Mouse (Mus musculus) heart, embryonic 10.5 days (tissue): ENCODE data around the gene Spns2. TPM values are rescaled to one million over a fixed set of nuclear protein-coding genes. Genes with fewer than 3 reads are reported as not detected.

ENCODE experiments used
- DNase-seq: peaks from one replicate; pipeline ENCODE4 v3.0.0-alpha.2; 2017; ENCODE audit warnings: low spot score
- H3K27ac ChIP-seq: fragments of 300-500 bp; sonication (generic); 2 replicates; pipeline ENCODE4 v1.5.1; 2016; ENCODE audit warnings: mild to moderate bottlenecking
- H3K27me3 ChIP-seq: fragments of 300-500 bp; sonication (generic); 2 replicates; pipeline ENCODE4 v1.6.1; 2016; ENCODE audit warnings: mild to moderate bottlenecking; ENCODE audit not compliant: poor library complexity, insufficient read depth, severe bottlenecking
- H3K36me3 ChIP-seq: fragments of 300-500 bp; sonication (generic); 2 replicates; pipeline ENCODE4 v1.6.1; 2016; ENCODE audit warnings: mild to moderate bottlenecking, moderate library complexity
- H3K4me1 ChIP-seq: fragments of 300-500 bp; sonication (generic); 2 replicates; pipeline ENCODE4 v1.6.1; 2016; ENCODE audit warnings: mild to moderate bottlenecking
- H3K4me3 ChIP-seq: fragments of 300-500 bp; sonication (generic); 2 replicates; pipeline ENCODE4 v1.5.1; 2016; ENCODE audit warnings: mild to moderate bottlenecking, moderate library complexity
- H3K9me3 ChIP-seq: fragments of 300-500 bp; sonication (generic); 2 replicates; pipeline ENCODE4 v1.6.1; 2016; ENCODE audit warnings: mild to moderate bottlenecking, moderate library complexity
- WGBS: fragments of 180-500 bp; shearing (Covaris S2); methylation state at CpG from one replicate; pipeline ENCODE4 v1.1.7; 2016; 5-methylcytosine and 5-hydroxymethylcytosine counted together
- polyA plus RNA-seq: library from polyadenylated mRNA; unstranded; fragments of >200 nt; fragmentation: Nextera tagmentation; extraction: Ambion mirVana; gene quantifications from 2 replicates; pipeline ENCODE4 v1.2.1, GENCODE M21; 2016

Gene Spns2
- polyA plus RNA-seq, 1 experiment from 2014 or later, result 7.1 TPM

GRCm38 (mm10) chr11:72421518-72422278 is 68.0 kb downstream of the Spns2 start:
- no peaks in the 10 kb centered on the region for H3K27me3 ChIP-seq
- H3K4me3 ChIP-seq, result no peak overlapping the region
- DNase-seq, result no peak
- H3K36me3 ChIP-seq, result no peaks in the 10 kb centered on the region
- H3K4me1 ChIP-seq, result peaks cover 19% of the 10 kb centered on the region
- H3K9me3 ChIP-seq, result no peaks in the 10 kb centered on the region
- no peak overlapping the region for H3K27ac ChIP-seq
- WGBS, result 85% methylated on average over 11 of the region's 11 CpGs

DNA sequence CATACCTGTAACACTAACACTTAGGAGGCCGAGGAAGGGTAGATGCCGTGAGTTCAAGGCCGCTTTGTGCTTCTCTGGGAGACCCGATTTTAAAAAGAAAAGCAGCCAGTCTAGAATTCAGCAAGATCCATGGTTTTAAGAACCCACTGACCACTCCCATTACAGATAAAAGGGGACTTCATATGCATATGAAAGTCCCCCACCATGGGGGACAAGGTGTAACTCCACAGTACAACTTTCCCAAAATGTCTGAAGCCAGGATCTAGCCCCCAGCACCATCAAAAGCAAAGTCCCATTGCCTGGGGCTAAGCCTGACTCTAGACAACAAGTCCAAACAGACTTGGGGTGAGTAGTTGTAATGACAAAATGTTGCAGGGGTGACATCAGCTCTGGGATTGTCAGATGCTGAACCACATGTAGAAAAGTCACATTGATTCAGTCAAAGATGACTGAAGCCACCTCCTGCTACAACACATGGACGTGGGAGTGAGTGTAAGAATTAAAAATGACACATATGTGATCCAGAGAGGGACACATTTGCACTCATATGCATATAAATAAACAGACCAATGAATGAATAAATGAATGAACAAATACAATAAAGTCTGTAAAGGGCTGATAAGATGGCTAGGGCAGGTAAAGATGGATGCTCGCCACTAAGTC is 69.1 kb downstream of the Spns2 start:
- no peaks in the 10 kb centered on the region for H3K36me3 ChIP-seq
- no peak overlapping the region for H3K27ac ChIP-seq
- no peaks in the 10 kb centered on the region for H3K9me3 ChIP-seq
- 83% methylated on average over 6 of the region's 6 CpGs for WGBS
- no peak for DNase-seq
- no peak overlapping the region for H3K4me3 ChIP-seq
- peaks cover 30% of the 10 kb centered on the region for H3K4me1 ChIP-seq
- H3K27me3 ChIP-seq, result no peaks in the 10 kb centered on the region

GRCm38 (mm10) chr11:72419006-72419405 is 70.7 kb downstream of the Spns2 start:
- peak overlapping the region; percentile 93; the same call in 1 of the 2 replicates for H3K27ac ChIP-seq
- DNase-seq, result no peak
- no peaks in the 10 kb centered on the region for H3K36me3 ChIP-seq

DNA sequence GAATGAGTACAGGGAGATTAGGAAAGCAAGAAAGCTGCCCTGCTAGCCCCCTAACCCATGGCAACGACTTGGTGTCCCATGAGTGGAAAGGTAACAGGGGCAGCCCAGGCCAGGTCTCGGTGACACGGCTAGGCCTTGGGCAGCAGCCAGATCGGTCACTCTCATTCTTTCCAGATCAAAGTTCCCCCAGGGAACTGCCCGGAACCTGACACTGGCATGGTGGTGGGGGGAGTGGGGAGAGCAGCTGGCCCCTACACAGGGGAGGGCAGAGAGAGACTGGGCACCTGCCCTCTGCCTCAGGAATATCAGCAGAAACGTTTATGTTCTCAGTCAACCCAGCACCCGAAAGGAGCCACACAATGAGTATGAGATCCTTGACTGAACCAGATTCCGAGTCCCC is 71.5 kb downstream of the Spns2 start:
- H3K9me3 ChIP-seq, result no peaks in the 10 kb centered on the region
- peaks cover 54% of the 10 kb centered on the region for H3K4me1 ChIP-seq
- no peaks in the 10 kb centered on the region for H3K27me3 ChIP-seq
- no peak overlapping the region for H3K4me3 ChIP-seq
- DNase-seq, result no peak
- 37% methylated on average over 8 of the region's 8 CpGs for WGBS
- H3K27ac ChIP-seq, result peak overlapping the region; percentile 93
- no peaks in the 10 kb centered on the region for H3K36me3 ChIP-seq

More at GRCm38 (mm10) chr11:72419006-72419405, 70.7 kb downstream of the Spns2 start:
- Histone ChIP-seq H3K9me3 (no peaks in the 10 kb centered on the region), H3K4me3 (no peak overlapping the region), H3K4me1 (peaks cover 46% of the 10 kb centered on the region), H3K27me3 (no peaks in the 10 kb centered on the region)
- 88% methylated on average over 6 of the region's 6 CpGs for WGBS

GRCm38 (mm10) chr11:72417376-72417775 is 72.3 kb downstream of the Spns2 start:
- Histone ChIP-seq H3K4me1 (peaks cover 62% of the 10 kb centered on the region), H3K27ac (peak overlapping the region; percentile 93), H3K36me3 (no peaks in the 10 kb centered on the region), H3K27me3 (no peaks in the 10 kb centered on the region), H3K4me3 (peak overlapping the region; percentile 5; the same call in 1 of the 2 replicates), H3K9me3 (no peaks in the 10 kb centered on the region)
- 8% methylated on average over 4 of the region's 4 CpGs for WGBS
- DNase-seq, result no peak

DNA sequence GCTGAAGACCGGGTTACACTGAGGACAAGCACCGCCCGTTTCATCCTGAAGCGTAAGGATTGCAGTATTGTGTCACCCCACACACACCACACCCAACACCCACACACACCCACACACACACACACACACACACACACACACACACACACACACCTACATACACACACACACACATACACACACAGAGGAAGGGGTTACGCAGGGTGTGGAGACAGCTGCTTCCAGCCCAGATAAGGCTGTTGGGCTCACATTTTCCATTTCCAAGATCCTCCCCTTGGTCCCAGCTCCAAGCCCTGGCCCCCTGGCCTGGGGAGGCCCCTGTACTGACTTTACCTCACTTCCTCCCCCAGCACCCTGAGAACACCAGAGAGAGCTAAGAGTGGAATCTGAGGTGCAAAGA is 73.0 kb downstream of the Spns2 start:
- H3K9me3 ChIP-seq, result no peaks in the 10 kb centered on the region

DNA sequence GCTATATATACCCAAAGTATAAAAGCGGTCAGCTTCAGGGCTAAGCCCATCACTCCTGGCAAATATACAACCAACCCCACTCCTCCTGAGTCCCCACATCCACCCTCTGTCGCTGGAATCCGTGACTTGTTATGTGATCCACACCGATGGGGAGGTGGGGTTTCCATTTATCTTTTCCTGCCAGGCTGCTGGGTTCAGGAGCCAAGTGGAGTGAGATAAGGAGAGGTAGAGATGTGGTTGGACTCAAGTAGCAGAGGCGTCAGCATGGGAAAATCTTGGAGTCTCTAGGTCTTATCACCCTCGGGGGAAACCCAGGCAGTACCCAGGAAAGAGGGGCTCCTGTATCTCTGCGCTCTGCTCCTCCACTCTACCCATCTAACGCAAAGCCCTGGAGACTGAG is 74.5 kb downstream of the Spns2 start:
- H3K4me1 ChIP-seq, result peaks cover 82% of the 10 kb centered on the region
- H3K27ac ChIP-seq, result peak overlapping the region; percentile 93

More for the DNA sequence above, 73.0 kb downstream of the Spns2 start:
- H3K27ac ChIP-seq, result peak overlapping the region; percentile 93
- H3K4me1 ChIP-seq, result peaks cover 69% of the 10 kb centered on the region
- WGBS, result 29% methylated on average over 5 of the region's 5 CpGs
- DNase-seq, result no peak
- no peaks in the 10 kb centered on the region for H3K36me3 ChIP-seq
- H3K4me3 ChIP-seq, result no peak overlapping the region
- no peaks in the 10 kb centered on the region for H3K27me3 ChIP-seq

GRCm38 (mm10) chr11:72413601-72414190 is 76.0 kb downstream of the Spns2 start:
- no peak overlapping the region for H3K4me3 ChIP-seq
- peaks cover 97% of the 10 kb centered on the region for H3K4me1 ChIP-seq
- no peaks in the 10 kb centered on the region for H3K9me3 ChIP-seq
- peak overlapping the region; percentile 93 for H3K27ac ChIP-seq
- WGBS, result 59% methylated on average over 5 of the region's 5 CpGs
- H3K36me3 ChIP-seq, result no peaks in the 10 kb centered on the region
- H3K27me3 ChIP-seq, result no peaks in the 10 kb centered on the region
- DNase-seq, result no peak

More for the DNA sequence above, 74.5 kb downstream of the Spns2 start:
- Histone ChIP-seq H3K36me3 (no peaks in the 10 kb centered on the region), H3K4me3 (0 out of 2 replicates have a peak overlapping the region, but pooled peaks have one; percentile 9), H3K9me3 (no peaks in the 10 kb centered on the region), H3K27me3 (no peaks in the 10 kb centered on the region)
- peak; percentile 88 for DNase-seq
- 15% methylated on average over 8 of the region's 8 CpGs for WGBS

DNA sequence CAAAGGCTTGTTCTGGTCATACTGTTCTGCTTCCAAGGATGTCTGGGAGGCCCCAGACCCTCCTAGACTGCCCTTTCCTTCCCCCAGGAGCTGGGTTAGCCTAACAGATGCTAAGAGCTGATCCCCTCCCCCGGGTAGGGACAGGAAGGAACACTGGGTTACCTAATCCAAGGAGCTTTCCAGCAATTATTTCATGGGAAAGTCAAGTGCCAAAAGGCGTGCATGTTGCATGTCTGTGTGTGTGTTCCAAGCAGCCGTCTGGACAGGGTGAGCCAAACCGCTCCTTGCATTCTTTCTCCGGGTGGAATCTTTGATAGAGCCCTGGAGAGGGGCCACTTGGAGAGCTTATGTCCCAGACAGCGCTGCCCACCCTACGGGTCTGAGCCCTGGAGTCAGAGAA is 76.7 kb downstream of the Spns2 start:
- Histone ChIP-seq H3K27me3 (no peaks in the 10 kb centered on the region), H3K4me3 (no peak overlapping the region), H3K27ac (peak overlapping the region; percentile 93), H3K4me1 (peaks cover 98% of the 10 kb centered on the region), H3K36me3 (no peaks in the 10 kb centered on the region), H3K9me3 (no peaks in the 10 kb centered on the region)
- no peak for DNase-seq
- 45% methylated on average over 7 of the region's 7 CpGs for WGBS

- H3K4me1 ChIP-seq, result peaks cover 95% of the 10 kb centered on the region
- WGBS, result 30% methylated on average over 9 of the region's 9 CpGs
- H3K27ac ChIP-seq, result peak overlapping the region; percentile 93
Measured at GRCm38 (mm10) chr11:72411945-72412344, 77.8 kb downstream of the Spns2 start.

GRCm38 (mm10) chr11:72411093-72411921 is 78.4 kb downstream of the Spns2 start, which contains the start of gene Smtnl2:
Smtnl2 (minus strand) TSS chr11:72411713.
- H3K27ac ChIP-seq, result peak within 1 kb of the TSS; percentile 93

More at GRCm38 (mm10) chr11:72411945-72412344, 77.8 kb downstream of the Spns2 start:
- DNase-seq, result no peak
- H3K36me3 ChIP-seq, result no peaks in the 10 kb centered on the region
- H3K9me3 ChIP-seq, result no peaks in the 10 kb centered on the region
- H3K4me3 ChIP-seq, result peak overlapping the region; percentile 96
- H3K27me3 ChIP-seq, result no peaks in the 10 kb centered on the region

DNA sequence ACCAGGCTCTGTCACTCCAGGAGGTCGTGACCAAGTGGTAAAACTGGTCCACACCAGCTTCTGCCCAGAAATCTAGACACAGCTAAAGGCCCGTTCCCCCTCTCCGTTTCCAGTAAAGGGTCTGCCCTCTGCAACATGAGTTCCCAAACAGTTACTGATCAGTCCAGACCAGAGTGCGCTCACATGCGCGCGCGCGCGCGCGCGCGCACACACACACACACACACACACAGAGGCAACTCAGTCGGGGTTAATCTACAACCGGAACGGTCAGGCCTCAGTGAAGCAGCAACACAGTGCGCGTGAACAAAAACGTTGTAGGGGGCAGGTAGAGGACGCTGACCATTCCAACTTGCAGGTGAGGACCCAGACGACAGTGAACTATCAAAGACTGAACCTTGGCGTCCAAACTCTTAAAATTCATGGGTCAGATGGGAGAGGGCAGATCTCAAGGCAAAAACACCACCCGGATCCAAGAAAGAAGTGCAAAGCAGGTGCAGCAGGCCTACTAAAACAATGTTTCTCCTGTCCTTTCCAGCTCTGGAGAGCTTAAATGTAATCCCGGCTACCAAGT is 79.1 kb downstream of the Spns2 start:
- Histone ChIP-seq H3K27ac (peak overlapping the region; percentile 93), H3K27me3 (no peaks in the 10 kb centered on the region), H3K9me3 (no peaks in the 10 kb centered on the region), H3K4me3 (peak overlapping the region; percentile 96), H3K36me3 (no peaks in the 10 kb centered on the region), H3K4me1 (peaks cover 95% of the 10 kb centered on the region)
- DNase-seq, result no peak
- WGBS, result 2% methylated on average over 25 of the region's 25 CpGs

More at GRCm38 (mm10) chr11:72411093-72411921, 78.4 kb downstream of the Spns2 start, which contains the start of gene Smtnl2:
- no peaks in the 10 kb centered on the region for H3K27me3 ChIP-seq
- peak within 1 kb of the TSS; percentile 96 for H3K4me3 ChIP-seq
- H3K4me1 ChIP-seq, result peaks cover 95% of the 10 kb centered on the region
- DNase-seq, result peak; percentile 96
- H3K9me3 ChIP-seq, result no peaks in the 10 kb centered on the region
- H3K36me3 ChIP-seq, result no peaks in the 10 kb centered on the region
- WGBS, result under 1% methylated on average over 84 of the region's 86 CpGs
